Mouse (Mus musculus) adrenal gland, adult (tissue): ENCODE results near the gene Rwdd4a.

Experiments
- DNase-seq, 2 experiments: peaks; one replicate each; pipeline ENCODE4 v3.0.0; 2022 to 2023; ENCODE audit warnings: low spot score in 1 of 2; ENCODE audit not compliant: inconsistent age in 2 of 2

Gene Rwdd4a

GRCm38 (mm10) chr8:47533344-47534125 is at the start of gene Rwdd4a, which contains the start of gene Trappc11:
Gene Rwdd4a, plus strand, starts transcription at chr8:47533664.
Gene Trappc11, minus strand, starts transcription at chr8:47533470.
- peak; percentile 96 to 99 for DNase-seq

GRCm38 (mm10) chr8:47487231-47487630 is 46.2 kb upstream of the Rwdd4a start:
- no peak for DNase-seq

DNA sequence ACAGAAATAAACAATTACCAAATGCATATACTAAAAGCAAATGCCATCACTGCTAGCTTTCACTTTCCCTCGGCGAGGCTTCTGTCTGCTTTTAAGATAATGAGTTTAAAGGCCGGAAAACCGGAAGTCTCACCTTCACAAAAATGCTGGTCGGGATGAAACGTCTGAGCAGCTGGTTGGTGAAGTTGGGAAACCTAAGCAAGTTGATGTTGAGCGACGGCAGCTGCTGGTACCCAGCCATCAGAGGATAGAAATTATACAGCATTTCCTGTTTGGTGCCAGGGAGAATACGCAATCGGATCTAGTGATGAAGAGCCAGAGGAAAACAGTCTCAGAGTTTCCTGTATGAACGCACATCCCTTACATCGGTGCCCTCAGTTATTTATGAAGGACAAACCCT is 40.4 kb upstream of the Rwdd4a start:
- DNase-seq: no peak

- DNase-seq: no peak
These were observed 38.8 kb upstream of the Rwdd4a start for GRCm38 (mm10) chr8:47494602-47495153.

DNA sequence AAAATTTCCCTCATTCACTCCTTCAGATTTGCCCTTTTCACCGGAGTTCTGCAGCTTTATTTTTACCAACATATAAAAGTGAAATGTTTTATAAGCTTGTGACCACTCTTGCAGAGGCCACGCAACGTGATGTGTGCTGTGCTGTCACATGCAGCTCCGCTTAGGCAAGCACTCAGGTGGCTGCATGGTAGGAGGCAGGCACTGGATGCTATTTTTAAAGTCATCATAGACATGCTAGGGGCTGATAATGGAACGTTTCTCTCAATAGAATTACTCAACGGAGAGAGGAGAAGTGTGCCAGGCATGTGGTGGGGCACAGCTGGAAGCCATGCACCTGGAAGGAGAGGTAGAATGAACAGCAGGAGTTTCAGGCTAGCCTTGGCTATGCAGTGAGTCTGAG is 38.0 kb upstream of the Rwdd4a start:
- no peak for DNase-seq

DNA sequence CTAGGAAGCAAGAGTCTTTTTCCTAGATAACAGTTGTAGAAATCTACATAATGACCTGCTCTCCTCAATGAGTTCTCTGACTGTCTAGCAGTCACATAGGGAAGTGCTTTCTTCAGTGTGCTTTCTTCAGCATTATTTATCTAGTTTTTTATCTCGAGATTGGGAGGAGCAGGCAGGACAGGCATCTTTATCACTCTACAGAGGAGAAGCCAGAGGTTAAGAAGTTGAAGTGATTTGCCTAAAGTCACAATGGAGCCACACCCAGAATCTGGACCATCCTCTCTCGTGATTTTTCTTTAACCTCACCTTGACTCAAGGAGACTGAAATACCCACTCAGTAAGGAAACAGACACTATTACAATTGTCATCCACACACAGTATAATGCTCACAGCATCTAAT is 31.5 kb upstream of the Rwdd4a start:
- no peak for DNase-seq

DNA sequence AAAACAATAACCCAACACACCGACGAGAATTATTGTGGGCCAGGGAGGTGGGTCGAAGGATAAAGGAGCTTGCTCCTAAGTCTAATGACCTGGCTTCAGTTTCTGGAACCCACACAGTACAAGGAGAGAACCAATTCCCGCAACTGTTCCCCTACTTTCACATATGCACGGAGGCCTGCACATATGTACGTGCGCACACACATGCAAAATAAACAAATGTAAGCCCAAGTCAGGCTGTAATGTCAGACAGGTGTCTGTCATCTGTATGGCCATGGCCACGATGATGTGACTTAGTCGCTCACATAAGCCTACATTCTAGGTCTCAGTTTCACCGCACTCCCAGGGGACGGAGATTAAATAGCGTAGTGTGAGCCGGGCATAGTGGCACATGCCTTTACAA is 30.9 kb upstream of the Rwdd4a start:
- no peak for DNase-seq

- DNase-seq: no peak
These were observed 28.0 kb upstream of the Rwdd4a start for GRCm38 (mm10) chr8:47505431-47505830.

DNA sequence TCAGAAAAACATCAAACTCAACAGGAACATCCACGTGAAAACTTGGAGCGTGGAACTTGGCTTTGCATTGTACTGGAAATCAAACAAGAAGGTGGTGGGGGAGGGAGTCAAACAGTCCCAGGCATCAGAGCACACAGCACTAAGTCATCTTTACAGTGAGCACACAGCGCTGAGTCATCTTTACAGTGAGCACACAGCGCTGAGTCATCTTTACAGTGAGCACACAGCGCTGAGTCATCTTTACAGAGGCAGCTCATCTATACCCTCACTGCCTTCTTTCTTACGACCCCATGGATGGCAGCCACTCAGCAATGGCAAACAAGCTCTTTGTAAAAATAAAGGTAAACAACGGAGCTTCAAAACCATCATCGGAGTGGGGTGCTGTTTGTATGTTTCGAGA is 22.5 kb upstream of the Rwdd4a start:
- no peak for DNase-seq

- DNase-seq: no peak
These were observed 19.9 kb upstream of the Rwdd4a start for GRCm38 (mm10) chr8:47513601-47514000.

- DNase-seq: no peak
These were observed 5.4 kb upstream of the Rwdd4a start for GRCm38 (mm10) chr8:47528094-47528493.

- no peak for DNase-seq
These were observed 4.9 kb downstream of the Rwdd4a start for GRCm38 (mm10) chr8:47538323-47538722.

- DNase-seq: no peak
These were observed 9.3 kb downstream of the Rwdd4a start for GRCm38 (mm10) chr8:47542746-47543145.

GRCm38 (mm10) chr8:47544094-47544493 is 10.6 kb downstream of the Rwdd4a start:
- no peak for DNase-seq

DNA sequence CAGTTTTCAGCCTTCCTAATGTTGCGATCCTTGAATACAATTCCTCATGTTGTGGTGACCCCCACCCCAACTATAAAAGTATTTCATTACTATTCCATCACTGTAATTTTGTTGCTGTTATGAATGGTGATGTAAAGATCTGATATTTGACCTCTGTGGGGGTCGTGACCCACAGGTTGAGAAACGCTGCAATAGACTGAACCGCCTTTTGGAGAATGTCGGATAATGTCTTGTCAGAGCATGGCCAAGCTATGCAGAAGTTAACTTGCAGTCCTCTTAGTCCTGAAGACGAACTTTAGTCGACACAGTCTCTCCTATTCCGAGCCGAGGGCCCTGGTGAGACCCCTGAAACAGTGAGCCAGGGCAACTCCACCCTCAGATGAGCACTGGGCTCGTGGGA is 13.6 kb downstream of the Rwdd4a start:
- DNase-seq: no peak

DNA sequence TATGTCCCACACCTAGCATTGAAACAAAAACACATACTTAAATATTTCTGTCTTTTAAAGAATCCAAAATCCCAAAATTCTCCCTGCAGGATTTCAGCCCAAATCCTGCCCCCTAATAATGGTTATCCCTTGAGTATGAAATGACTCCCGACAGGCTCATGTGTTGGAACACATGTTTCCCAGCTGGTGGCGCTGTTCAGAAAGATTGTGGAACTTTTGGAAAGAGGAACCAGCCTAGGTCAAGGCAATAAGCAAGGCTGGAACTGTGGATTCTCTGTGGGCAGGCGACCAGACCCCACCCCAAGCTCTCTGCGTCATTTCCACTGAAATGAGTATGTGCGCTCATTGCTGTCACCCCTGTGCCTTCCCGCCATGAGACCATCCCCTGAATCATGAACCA is 20.1 kb downstream of the Rwdd4a start:
- DNase-seq: peak; percentile 23 to 63

GRCm38 (mm10) chr8:47556446-47556845 is 23.0 kb downstream of the Rwdd4a start:
- DNase-seq: no peak

DNA sequence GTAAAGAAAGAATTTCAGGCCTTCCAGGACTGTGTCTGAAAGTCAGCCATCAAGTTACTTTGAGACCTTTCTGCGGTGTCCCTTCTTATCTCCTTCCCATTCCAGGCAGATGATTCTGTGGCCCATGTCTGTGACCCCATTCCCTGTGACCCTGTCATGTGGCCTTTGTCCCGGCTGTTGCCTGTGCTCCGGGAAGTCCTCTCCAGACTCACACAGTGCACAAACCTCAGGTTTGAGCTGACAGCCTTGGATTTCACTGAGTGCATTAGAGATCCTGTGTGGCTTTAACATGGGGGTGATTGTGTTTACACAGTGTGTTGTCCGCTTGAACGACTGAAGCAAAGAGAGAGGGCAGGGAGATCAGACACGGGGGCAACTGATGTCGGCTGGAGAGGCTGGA is 24.8 kb downstream of the Rwdd4a start:
- DNase-seq: no peak

DNA sequence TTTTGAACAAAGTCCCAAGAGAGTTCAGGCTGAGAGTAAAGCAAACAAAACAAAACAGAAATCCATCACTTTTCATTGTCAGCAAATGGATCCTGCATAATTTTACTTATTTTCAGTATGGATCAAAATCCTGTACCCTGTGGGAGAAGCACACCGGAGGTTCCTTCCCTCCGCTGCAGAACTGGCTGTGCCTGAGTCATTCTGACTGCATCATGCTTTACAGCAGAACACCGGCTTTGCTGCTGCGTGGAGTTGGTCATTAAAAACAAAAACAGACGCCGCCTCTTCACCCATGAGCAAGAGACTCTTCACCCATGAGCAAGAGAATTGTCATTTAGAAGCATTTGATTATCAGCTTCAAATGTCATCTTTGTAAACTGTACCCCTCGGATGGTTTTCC is 27.3 kb downstream of the Rwdd4a start:
- DNase-seq: no peak

DNA sequence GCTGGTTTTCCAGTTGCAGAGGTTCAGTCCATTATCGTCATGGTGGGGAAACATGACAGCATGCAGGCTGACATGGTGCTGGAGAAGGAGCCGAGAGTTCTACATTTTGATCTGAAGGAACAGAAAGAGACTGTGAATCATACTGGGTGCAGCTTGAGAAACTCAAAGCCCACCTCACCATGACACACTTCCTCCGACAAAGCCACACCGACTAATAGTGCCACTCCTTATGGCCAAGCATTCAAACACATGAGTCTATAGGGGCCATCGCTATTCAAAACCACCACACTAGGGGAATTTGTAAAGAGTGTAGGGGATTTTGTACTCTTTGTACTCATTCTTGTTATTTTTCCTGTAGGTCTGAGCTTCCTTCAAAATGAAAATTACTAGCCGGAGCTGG is 33.1 kb downstream of the Rwdd4a start:
- DNase-seq: no peak

DNA sequence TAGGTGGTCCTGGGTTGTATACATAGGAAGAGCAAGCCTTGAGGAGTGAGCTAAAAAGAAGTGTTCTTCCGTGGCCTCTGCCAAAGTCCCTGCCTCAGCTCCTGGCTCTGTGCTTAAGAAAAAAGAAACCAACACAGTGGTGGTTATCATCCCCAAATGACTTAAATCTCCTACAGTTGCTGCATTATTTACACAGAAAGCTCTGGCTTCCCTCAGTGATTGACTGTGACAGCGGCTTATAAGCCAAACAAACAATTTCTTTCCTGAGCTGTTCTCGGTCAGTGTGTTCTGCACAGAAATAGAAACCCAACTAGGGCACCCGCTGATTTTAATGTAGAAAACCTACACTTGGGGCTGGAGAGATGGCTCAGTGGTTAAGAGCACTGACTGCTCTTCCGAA is 34.6 kb downstream of the Rwdd4a start:
- no peak for DNase-seq

- DNase-seq: no peak
These were observed 36.7 kb downstream of the Rwdd4a start for GRCm38 (mm10) chr8:47570161-47570560.

DNA sequence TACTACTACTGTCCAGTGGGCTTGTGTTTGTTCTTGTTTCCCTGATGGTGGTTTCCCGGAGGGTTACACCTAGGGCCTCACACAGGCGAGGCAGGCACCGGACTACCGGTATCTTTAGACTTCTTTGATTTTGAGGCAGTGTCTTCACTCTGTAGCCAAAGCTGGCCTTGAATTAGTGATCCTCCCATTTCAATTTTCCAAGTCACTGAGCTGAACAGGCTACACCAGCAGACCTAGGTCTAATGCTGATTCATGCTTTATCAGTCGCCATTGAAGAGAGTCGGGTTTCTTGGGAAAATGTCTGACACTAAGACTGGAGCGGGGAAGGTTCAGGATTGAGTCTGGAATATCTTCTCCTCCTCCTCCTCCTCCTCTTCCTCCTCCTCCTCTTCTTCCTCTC is 40.0 kb downstream of the Rwdd4a start:
- DNase-seq: no peak
